Mouse (Mus musculus): ENCODE measurements around the gene Mybph. TPM values are rescaled to one million over a fixed set of nuclear protein-coding genes. Genes with fewer than 3 reads are reported as not detected.

Mybph gene
- polyA plus RNA-seq, 1 experiment from 2014 or later, result 4.4 TPM

DNA sequence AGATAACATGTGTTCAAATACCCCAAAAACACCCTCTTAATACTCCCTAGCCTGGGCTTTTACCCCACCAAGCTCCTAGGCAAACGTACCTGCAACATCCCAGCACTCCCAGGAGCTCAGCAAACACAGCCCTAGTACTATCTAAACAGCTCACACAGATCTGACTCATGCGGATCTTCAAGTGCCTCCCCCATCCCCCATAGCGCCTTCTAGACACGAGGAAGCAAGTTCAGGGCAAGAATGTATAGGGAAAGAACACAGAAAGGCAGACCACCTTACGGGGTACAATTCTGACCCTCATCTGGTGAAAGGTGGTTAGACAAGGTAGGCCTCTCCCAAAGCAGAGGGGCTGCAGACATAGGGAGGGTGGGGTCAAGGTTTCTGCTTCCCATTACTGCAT lies 12.8 kb downstream of the Mybph start:
- 52% methylated on average over 5 of the region's 5 CpGs for WGBS

DNA sequence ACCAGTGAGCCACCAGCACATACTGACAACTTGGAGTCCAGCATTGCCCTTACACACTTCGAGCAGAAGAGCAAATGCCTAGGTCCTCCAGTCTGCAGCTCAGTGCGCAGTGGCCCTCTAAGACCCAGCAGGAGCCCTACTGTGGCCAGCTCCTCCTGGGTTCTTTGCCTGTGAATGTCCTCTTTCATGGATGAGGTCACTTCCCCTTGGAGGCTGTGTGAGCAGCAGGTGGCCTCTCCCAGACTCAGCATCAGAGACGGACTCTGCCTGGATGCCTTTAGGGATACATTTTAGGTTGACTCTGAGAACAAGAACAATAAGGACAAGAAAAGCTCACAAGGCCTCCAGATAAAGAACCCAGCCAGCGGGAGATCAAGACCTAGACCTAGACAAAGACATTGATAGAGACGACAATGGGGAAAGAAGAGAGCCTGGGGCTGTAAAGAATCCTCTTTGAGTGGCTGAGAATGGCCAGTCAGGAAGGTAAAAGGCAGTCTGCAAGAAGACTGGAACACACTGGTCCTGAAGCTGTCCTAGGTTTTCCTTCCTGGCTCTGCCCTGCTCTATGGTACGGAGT lies 17.0 kb downstream of the Mybph start:
- 63% methylated on average over 6 of the region's 6 CpGs for WGBS

More for the DNA sequence above, 12.8 kb downstream of the Mybph start:
- no peaks in the 10 kb centered on the region for H3K36me3 ChIP-seq (replicated peaks; ENCODE audit: control insufficient read depth, insufficient read depth, low read depth, low read length)
- no peaks in the 10 kb centered on the region for H3K4me1 ChIP-seq (ENCODE audit: control insufficient read depth, insufficient read depth, low read length)
- no peak overlapping the region for H3K4me2 ChIP-seq (ENCODE audit: low read depth, low read length)
- DNase-seq (ENCODE audit: low spot score) (no peak), ATAC-seq (replicated peaks; ENCODE audit: insufficient number of reproducible peaks, low FRiP score, low TSS enrichment, low read depth) (no peak)
- no peak overlapping the region for H3K4me3 ChIP-seq (ENCODE audit: low read depth, low read length)
- no peaks in the 10 kb centered on the region for H3K9me3 ChIP-seq (replicated peaks; ENCODE audit: control insufficient read depth, low read length)
- H3K9ac ChIP-seq (replicated peaks; ENCODE audit: low read length), result no peak overlapping the region
- no peaks in the 10 kb centered on the region for H3K27me3 ChIP-seq (ENCODE audit: control insufficient read depth, insufficient read depth, low read length)
- no peak overlapping the region for H3K27ac ChIP-seq (replicated peaks; ENCODE audit: low read depth, low read length)

DNA sequence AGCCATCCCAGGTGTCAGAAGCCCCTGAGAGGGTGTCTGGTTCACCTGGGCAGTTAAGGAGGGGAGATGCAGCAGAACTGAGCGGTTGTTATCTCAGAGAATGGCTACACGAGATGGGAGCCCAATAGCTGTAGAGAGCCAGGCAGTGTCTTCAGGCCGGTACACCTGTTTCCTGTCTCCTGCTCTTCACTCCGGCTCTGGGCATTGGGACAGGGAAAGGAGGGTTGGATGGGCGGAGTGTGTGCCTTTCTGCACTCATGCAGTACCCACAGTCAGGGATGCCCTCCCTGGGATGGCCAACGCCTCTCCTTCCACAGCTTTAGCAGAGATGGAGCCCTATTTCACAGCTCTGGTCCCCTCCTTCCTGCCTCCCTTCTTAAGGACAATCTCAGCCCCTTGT lies 17.8 kb downstream of the Mybph start:
- H3K27me3 ChIP-seq (ENCODE audit: control insufficient read depth, insufficient read depth, low read length), result no peaks in the 10 kb centered on the region

More for the DNA sequence above, 17.0 kb downstream of the Mybph start:
- Histone ChIP-seq H3K9me3 (replicated peaks; ENCODE audit: control insufficient read depth, low read length) (no peaks in the 10 kb centered on the region), H3K4me3 (ENCODE audit: low read depth, low read length) (no peak overlapping the region), H3K9ac (replicated peaks; ENCODE audit: low read length) (no peak overlapping the region), H3K4me1 (ENCODE audit: control insufficient read depth, insufficient read depth, low read length) (no peaks in the 10 kb centered on the region; the same call in 1 of the 2 replicates), H3K4me2 (ENCODE audit: low read depth, low read length) (no peak overlapping the region), H3K36me3 (replicated peaks; ENCODE audit: control insufficient read depth, insufficient read depth, low read depth, low read length) (no peaks in the 10 kb centered on the region), H3K27ac (replicated peaks; ENCODE audit: low read depth, low read length) (no peak overlapping the region), H3K27me3 (ENCODE audit: control insufficient read depth, insufficient read depth, low read length) (no peaks in the 10 kb centered on the region)
- no peak for ATAC-seq (replicated peaks; ENCODE audit: insufficient number of reproducible peaks, low FRiP score, low TSS enrichment, low read depth)
- no peak for DNase-seq (ENCODE audit: low spot score)

GRCm38 (mm10) chr1:134211631-134212030 lies 18.4 kb downstream of the Mybph start:
- ATAC-seq (replicated peaks; ENCODE audit: insufficient number of reproducible peaks, low FRiP score, low TSS enrichment, low read depth) (no peak), DNase-seq (ENCODE audit: low spot score) (no peak)
- Histone ChIP-seq H3K9ac (replicated peaks; ENCODE audit: low read length) (no peak overlapping the region), H3K27me3 (ENCODE audit: control insufficient read depth, insufficient read depth, low read length) (no peaks in the 10 kb centered on the region), H3K36me3 (replicated peaks; ENCODE audit: control insufficient read depth, insufficient read depth, low read depth, low read length) (no peaks in the 10 kb centered on the region), H3K4me2 (ENCODE audit: low read depth, low read length) (no peak overlapping the region), H3K9me3 (replicated peaks; ENCODE audit: control insufficient read depth, low read length) (no peaks in the 10 kb centered on the region), H3K27ac (replicated peaks; ENCODE audit: low read depth, low read length) (no peak overlapping the region), H3K4me3 (ENCODE audit: low read depth, low read length) (no peak overlapping the region), H3K4me1 (ENCODE audit: control insufficient read depth, insufficient read depth, low read length) (peaks cover 2% of the 10 kb centered on the region; the same call in 1 of the 2 replicates)
- 9% methylated on average over 2 of the region's 2 CpGs for WGBS

More for the DNA sequence above, 17.8 kb downstream of the Mybph start:
- H3K9me3 ChIP-seq (replicated peaks; ENCODE audit: control insufficient read depth, low read length), result no peaks in the 10 kb centered on the region
- peaks cover 2% of the 10 kb centered on the region; the same call in 1 of the 2 replicates for H3K4me1 ChIP-seq (ENCODE audit: control insufficient read depth, insufficient read depth, low read length)
- H3K4me3 ChIP-seq (ENCODE audit: low read depth, low read length), result no peak overlapping the region
- no peak overlapping the region for H3K4me2 ChIP-seq (ENCODE audit: low read depth, low read length)
- H3K36me3 ChIP-seq (replicated peaks; ENCODE audit: control insufficient read depth, insufficient read depth, low read depth, low read length), result no peaks in the 10 kb centered on the region
- no peak overlapping the region for H3K9ac ChIP-seq (replicated peaks; ENCODE audit: low read length)
- DNase-seq (ENCODE audit: low spot score), result no peak
- WGBS, result 59% methylated on average over 6 of the region's 6 CpGs
- no peak overlapping the region for H3K27ac ChIP-seq (replicated peaks; ENCODE audit: low read depth, low read length)
- no peak for ATAC-seq (replicated peaks; ENCODE audit: insufficient number of reproducible peaks, low FRiP score, low TSS enrichment, low read depth)

DNA sequence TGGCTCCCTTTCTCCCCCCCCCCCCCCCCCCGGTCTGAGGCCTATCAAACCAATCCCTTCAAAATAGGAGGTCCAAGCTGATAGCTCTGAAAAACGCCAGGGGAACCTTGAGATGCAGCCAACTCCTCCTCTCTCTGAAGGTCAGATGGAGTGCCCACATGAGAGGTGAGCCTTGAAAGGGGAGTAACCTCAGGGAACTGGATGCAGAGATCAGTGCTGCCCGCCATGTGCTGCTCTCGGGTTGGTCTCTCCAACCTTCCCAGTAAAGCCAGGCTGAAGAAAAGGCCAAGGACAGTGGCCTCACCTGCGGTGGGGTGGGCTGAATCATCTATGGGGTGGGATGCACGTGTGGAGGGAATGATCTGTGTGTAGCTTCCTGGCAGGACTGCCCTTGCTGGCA lies 19.1 kb downstream of the Mybph start:
- H3K9ac ChIP-seq (replicated peaks; ENCODE audit: low read length), result no peak overlapping the region
- 70% methylated on average over 6 of the region's 6 CpGs for WGBS
- H3K4me1 ChIP-seq (ENCODE audit: control insufficient read depth, insufficient read depth, low read length), result peaks cover 2% of the 10 kb centered on the region; the same call in 1 of the 2 replicates

DNA sequence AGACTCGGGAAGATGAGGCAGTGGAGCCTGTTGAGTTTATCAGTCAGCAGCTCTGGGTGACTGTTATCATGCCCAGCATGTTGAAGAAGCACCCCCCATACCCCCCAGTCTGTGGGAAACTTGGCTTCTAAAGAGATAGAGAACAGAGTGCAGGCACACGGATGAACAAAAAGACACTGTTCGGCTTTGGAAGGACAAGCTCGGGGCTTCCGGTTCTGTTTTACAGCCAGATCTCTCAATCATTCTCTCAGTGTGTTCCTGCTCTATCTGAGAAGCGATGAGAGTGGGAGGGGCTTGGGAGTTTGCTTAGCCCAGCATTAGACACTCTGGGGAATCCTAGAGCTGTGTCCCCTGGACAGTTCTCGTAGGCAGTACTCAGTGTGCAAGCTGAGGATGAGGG lies 20.2 kb downstream of the Mybph start:
- ATAC-seq (replicated peaks; ENCODE audit: insufficient number of reproducible peaks, low FRiP score, low TSS enrichment, low read depth), result no peak

More for the DNA sequence above, 19.1 kb downstream of the Mybph start:
- no peak overlapping the region for H3K4me2 ChIP-seq (ENCODE audit: low read depth, low read length)
- ATAC-seq (replicated peaks; ENCODE audit: insufficient number of reproducible peaks, low FRiP score, low TSS enrichment, low read depth) (no peak), DNase-seq (ENCODE audit: low spot score) (no peak)
- no peak overlapping the region for H3K4me3 ChIP-seq (ENCODE audit: low read depth, low read length)
- no peak overlapping the region for H3K27ac ChIP-seq (replicated peaks; ENCODE audit: low read depth, low read length)
- no peaks in the 10 kb centered on the region for H3K9me3 ChIP-seq (replicated peaks; ENCODE audit: control insufficient read depth, low read length)
- no peaks in the 10 kb centered on the region for H3K27me3 ChIP-seq (ENCODE audit: control insufficient read depth, insufficient read depth, low read length)
- H3K36me3 ChIP-seq (replicated peaks; ENCODE audit: control insufficient read depth, insufficient read depth, low read depth, low read length), result no peaks in the 10 kb centered on the region

DNA sequence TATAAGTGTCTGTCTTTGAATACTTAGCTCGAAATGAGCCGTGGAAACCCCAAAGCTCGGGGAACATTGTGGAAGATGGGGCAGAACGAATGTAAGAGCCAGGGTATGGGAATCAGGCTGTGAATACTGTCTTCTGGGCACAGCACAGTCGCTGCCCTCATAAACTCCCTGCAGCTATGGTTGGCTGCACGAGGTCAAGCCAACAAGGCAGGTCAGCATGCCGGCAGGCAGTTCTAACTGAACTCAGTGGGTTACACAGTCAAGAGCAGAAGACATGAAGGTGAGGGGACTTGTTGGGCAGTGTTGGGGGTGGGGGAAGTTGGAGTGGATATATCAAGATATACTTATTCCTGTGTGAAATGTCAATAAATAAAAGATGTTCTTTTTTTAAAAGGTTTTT lies 21.8 kb downstream of the Mybph start:
- H3K4me1 ChIP-seq (ENCODE audit: control insufficient read depth, insufficient read depth, low read length), result peaks cover 2% of the 10 kb centered on the region; the same call in 1 of the 2 replicates
- no peak overlapping the region for H3K27ac ChIP-seq (replicated peaks; ENCODE audit: low read depth, low read length)
- H3K4me3 ChIP-seq (ENCODE audit: low read depth, low read length), result no peak overlapping the region
- no peak overlapping the region for H3K9ac ChIP-seq (replicated peaks; ENCODE audit: low read length)
- H3K36me3 ChIP-seq (replicated peaks; ENCODE audit: control insufficient read depth, insufficient read depth, low read depth, low read length), result no peaks in the 10 kb centered on the region
- no peaks in the 10 kb centered on the region for H3K9me3 ChIP-seq (replicated peaks; ENCODE audit: control insufficient read depth, low read length)
- 52% methylated on average over 7 of the region's 7 CpGs for WGBS
- H3K27me3 ChIP-seq (ENCODE audit: control insufficient read depth, insufficient read depth, low read length), result no peaks in the 10 kb centered on the region
- no peak overlapping the region for H3K4me2 ChIP-seq (ENCODE audit: low read depth, low read length)
- no peak for ATAC-seq (replicated peaks; ENCODE audit: insufficient number of reproducible peaks, low FRiP score, low TSS enrichment, low read depth)
- no peak for DNase-seq (ENCODE audit: low spot score)

More for the DNA sequence above, 20.2 kb downstream of the Mybph start:
- no peak overlapping the region for H3K4me2 ChIP-seq (ENCODE audit: low read depth, low read length)
- H3K4me1 ChIP-seq (ENCODE audit: control insufficient read depth, insufficient read depth, low read length), result peaks cover 2% of the 10 kb centered on the region; the same call in 1 of the 2 replicates
- H3K4me3 ChIP-seq (ENCODE audit: low read depth, low read length), result no peak overlapping the region
- H3K36me3 ChIP-seq (replicated peaks; ENCODE audit: control insufficient read depth, insufficient read depth, low read depth, low read length), result no peaks in the 10 kb centered on the region
- no peak overlapping the region for H3K9ac ChIP-seq (replicated peaks; ENCODE audit: low read length)
- H3K27ac ChIP-seq (replicated peaks; ENCODE audit: low read depth, low read length), result no peak overlapping the region
- WGBS, result 67% methylated on average over 7 of the region's 7 CpGs
- no peak for DNase-seq (ENCODE audit: low spot score)
- H3K9me3 ChIP-seq (replicated peaks; ENCODE audit: control insufficient read depth, low read length), result no peaks in the 10 kb centered on the region
- H3K27me3 ChIP-seq (ENCODE audit: control insufficient read depth, insufficient read depth, low read length), result no peaks in the 10 kb centered on the region

DNA sequence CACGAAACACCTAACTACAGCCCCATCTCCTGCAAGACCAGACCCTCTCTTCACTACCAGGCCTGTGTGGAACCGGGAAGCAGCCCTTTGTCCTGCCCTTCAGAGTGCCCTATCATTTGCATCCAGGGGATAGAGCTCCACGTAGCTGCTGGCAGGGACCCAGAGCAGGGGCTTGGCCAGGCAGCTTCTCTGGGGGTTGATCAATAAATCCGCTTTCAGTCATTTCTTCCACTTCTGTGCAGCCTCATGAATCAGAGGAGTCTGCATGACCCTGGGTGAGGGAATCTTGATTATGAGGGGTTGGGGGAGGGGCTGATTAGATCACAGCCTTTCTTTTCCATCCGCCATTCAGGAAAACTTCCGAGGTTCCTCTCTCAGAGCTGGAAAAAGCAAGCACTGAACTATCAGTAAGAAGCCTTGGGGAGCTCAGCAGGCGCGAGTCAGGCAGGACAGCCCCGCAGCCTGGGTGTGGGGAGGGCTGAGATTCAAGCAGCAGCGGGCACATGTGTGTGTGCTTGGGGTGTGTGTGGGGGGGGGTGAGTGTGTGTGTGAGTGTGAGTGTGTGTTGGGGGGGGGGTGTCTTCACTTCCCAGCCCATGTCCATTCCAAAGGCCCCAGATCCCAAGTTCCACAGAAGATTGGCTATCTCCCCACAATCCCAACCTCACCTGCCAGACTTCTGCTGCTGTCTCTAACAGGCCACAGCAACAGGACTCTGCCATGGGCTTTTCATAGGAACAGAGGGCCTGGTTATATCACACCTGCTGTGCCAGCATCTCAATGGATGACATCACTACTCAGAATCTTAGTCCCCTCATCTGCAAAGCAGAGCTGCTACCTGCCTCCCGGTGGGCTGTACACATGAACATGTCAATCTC lies 22.7 kb downstream of the Mybph start:
- H3K27me3 ChIP-seq (ENCODE audit: control insufficient read depth, insufficient read depth, low read length), result no peaks in the 10 kb centered on the region
- peak overlapping the region; percentile 23; the same call in 1 of the 2 replicates for H3K9ac ChIP-seq (replicated peaks; ENCODE audit: low read length)
- DNase-seq (ENCODE audit: low spot score) (no peak), ATAC-seq (replicated peaks; ENCODE audit: insufficient number of reproducible peaks, low FRiP score, low TSS enrichment, low read depth) (no peak)
- WGBS, result 40% methylated on average over 11 of the region's 11 CpGs
- H3K4me3 ChIP-seq (ENCODE audit: low read depth, low read length), result no peak overlapping the region
- peaks cover 2% of the 10 kb centered on the region; the same call in 1 of the 2 replicates for H3K4me1 ChIP-seq (ENCODE audit: control insufficient read depth, insufficient read depth, low read length)
- no peak overlapping the region; the same call in 1 of the 2 replicates for H3K27ac ChIP-seq (replicated peaks; ENCODE audit: low read depth, low read length)
- H3K4me2 ChIP-seq (ENCODE audit: low read depth, low read length), result no peak overlapping the region
- no peaks in the 10 kb centered on the region for H3K36me3 ChIP-seq (replicated peaks; ENCODE audit: control insufficient read depth, insufficient read depth, low read depth, low read length)
- H3K9me3 ChIP-seq (replicated peaks; ENCODE audit: control insufficient read depth, low read length), result no peaks in the 10 kb centered on the region
